Mouse (Mus musculus) limb, embryonic 14.5 days (tissue): ENCODE results near the gene Med23. TPM values are rescaled to one million over a fixed set of nuclear protein-coding genes. Genes with fewer than 3 reads are reported as not detected.

Experiments used
- ATAC-seq: fragments of 200-750 bp; cut with Nextera tagmentation; 2 replicates; pipeline ENCODE4 v1.8.0; 2017; ENCODE audit warnings: low read depth, moderate number of reproducible peaks, moderate TSS enrichment; ENCODE audit not compliant: low FRiP score
- DNase-seq: peaks from one replicate; pipeline ENCODE4 v3.0.0-alpha.2; 2015; ENCODE audit warnings: low spot score
- H3K27ac ChIP-seq: fragments of 300-500 bp; sonication (generic); replicated peaks from 2 replicates; pipeline ENCODE4 v1.5.1; 2014; ENCODE audit warnings: low read depth, mild to moderate bottlenecking, low read length, moderate library complexity, mixed read lengths
- H3K27me3 ChIP-seq: fragments of 300-500 bp; sonication (generic); 2 replicates; pipeline ENCODE4 v1.6.1; 2014; ENCODE audit warnings: low read length, mixed read lengths; ENCODE audit not compliant: control insufficient read depth, insufficient read depth
- H3K36me3 ChIP-seq: fragments of 300-500 bp; sonication (generic); 2 replicates; pipeline ENCODE4 v1.6.1; 2014; ENCODE audit warnings: mild to moderate bottlenecking, low read length, moderate library complexity, mixed read lengths; ENCODE audit not compliant: control insufficient read depth, insufficient read depth
- H3K4me1 ChIP-seq: fragments of 300-500 bp; sonication (generic); 2 replicates; pipeline ENCODE4 v1.6.1; 2014; ENCODE audit warnings: antibody characterized with exemption, low read length, mixed read lengths; ENCODE audit not compliant: control insufficient read depth, insufficient read depth
- H3K4me2 ChIP-seq: fragments of 300-500 bp; sonication (generic); replicated peaks from 2 replicates; pipeline ENCODE4 v1.6.1; 2014; ENCODE audit warnings: low read depth, mild to moderate bottlenecking, low read length, moderate library complexity; ENCODE audit not compliant: severe bottlenecking
- H3K4me3 ChIP-seq: fragments of 300-500 bp; sonication (generic); replicated peaks from 2 replicates; pipeline ENCODE4 v1.5.1; 2014; ENCODE audit warnings: low read length
- H3K9ac ChIP-seq: fragments of 300-500 bp; sonication (generic); 2 replicates; pipeline ENCODE4 v1.6.1; 2014; ENCODE audit warnings: mild to moderate bottlenecking, low read depth, low read length, moderate library complexity; ENCODE audit not compliant: severe bottlenecking
- H3K9me3 ChIP-seq: fragments of 300-500 bp; sonication (generic); 2 replicates; pipeline ENCODE4 v1.6.1; 2016; ENCODE audit warnings: low read length; ENCODE audit not compliant: control insufficient read depth
- POLR2A ChIP-seq: fragments of 200-500 bp; IDR thresholded peaks from 2 replicates; pipeline ENCODE4 v1.8.0; 2012; ENCODE audit warnings: inconsistent platforms, mild to moderate bottlenecking, moderate library complexity, borderline replicate concordance; ENCODE audit not compliant: insufficient read depth, insufficient read length; ENCODE audit errors: extremely low read depth
- WGBS: fragments of 180-500 bp; shearing (Covaris S2); extraction: QIAGEN DNeasy Blood & Tissue Kit; methylation state at CpG from one replicate; pipeline ENCODE4 v1.1.7; 2014; 5-methylcytosine and 5-hydroxymethylcytosine counted together
- polyA plus RNA-seq, 2 experiments: library from polyadenylated mRNA; depleted of rRNA in 1 of 2; stranded (reverse) in 1 of 2; unstranded in 1 of 2; fragments of >200 nt; fragmentation: Nextera tagmentation in 1 of 2; extraction: Ambion mirVana in 1 of 2; gene quantifications; 2 replicates each; pipeline versions ENCODE4 v1.2.1 to v1.2.3; 2012 to 2014

Med23 gene
- polyA plus RNA-seq, 2 experiments = 23.6 to 40.7 TPM

GRCm38 (mm10) chr10:24824621-24825020 is 45.2 kb upstream of the Med23 start:
- ATAC-seq (no peak), DNase-seq (no peak)
- no peak for TF ChIP-seq POLR2A
- Histone ChIP-seq H3K27ac (no peak overlapping the region), H3K9me3 (no peaks in the 10 kb centered on the region), H3K4me2 (no peak overlapping the region), H3K27me3 (no peaks in the 10 kb centered on the region), H3K9ac (no peak overlapping the region), H3K4me3 (no peak overlapping the region), H3K4me1 (peaks cover 12% of the 10 kb centered on the region; the same call in 1 of the 2 replicates), H3K36me3 (no peaks in the 10 kb centered on the region)
- 90% methylated on average over 8 of the region's 8 CpGs for WGBS

DNA sequence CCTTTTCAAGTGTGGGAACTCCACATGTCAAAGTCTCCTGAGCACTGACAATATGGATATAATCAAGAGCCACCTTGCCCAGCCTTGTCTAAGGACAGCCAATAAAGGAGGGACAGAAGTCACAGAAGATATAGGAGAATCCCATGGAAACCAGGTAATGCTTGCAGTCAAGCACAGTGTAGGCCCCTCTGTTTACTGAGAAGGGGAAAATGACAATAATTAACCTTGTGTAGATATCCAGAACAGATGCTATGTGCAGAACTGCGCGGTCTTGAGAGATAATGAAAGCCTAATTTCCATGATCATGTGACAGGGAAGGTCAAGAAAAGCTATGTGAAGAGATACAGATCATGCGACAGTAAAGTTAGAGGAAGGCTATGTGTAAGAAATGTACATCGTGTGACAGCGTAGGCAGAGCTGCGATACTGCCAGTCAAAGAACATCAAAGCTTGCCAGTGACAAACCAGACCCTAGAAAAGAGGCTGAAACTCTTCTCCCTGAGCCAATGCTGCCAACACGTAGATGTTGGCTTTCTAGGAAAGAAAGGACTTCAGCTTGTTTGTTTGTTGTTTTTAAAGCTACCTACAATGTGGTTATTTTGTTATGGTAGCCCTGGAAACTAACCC is 44.2 kb upstream of the Med23 start:
- H3K4me3 ChIP-seq = no peak overlapping the region
- H3K27me3 ChIP-seq = no peaks in the 10 kb centered on the region
- no peaks in the 10 kb centered on the region for H3K36me3 ChIP-seq
- H3K4me1 ChIP-seq = peaks cover 11% of the 10 kb centered on the region; the same call in 1 of the 2 replicates
- DNase-seq (no peak), ATAC-seq (no peak)
- no peaks in the 10 kb centered on the region for H3K9me3 ChIP-seq
- no peak overlapping the region for H3K4me2 ChIP-seq
- no peak for TF ChIP-seq POLR2A
- no peak overlapping the region for H3K27ac ChIP-seq
- WGBS = 91% methylated on average over 7 of the region's 7 CpGs
- no peak overlapping the region for H3K9ac ChIP-seq

GRCm38 (mm10) chr10:24826130-24826529 is 43.7 kb upstream of the Med23 start:
- no peak overlapping the region for H3K4me2 ChIP-seq
- H3K9ac ChIP-seq = no peak overlapping the region
- DNase-seq = no peak
- WGBS = 63% methylated on average over 6 of the region's 6 CpGs
- no peaks in the 10 kb centered on the region for H3K36me3 ChIP-seq
- no peak for ATAC-seq
- H3K4me3 ChIP-seq = no peak overlapping the region
- no peak for TF ChIP-seq POLR2A
- H3K27ac ChIP-seq = no peak overlapping the region
- H3K4me1 ChIP-seq = peaks cover 11% of the 10 kb centered on the region; the same call in 1 of the 2 replicates
- no peaks in the 10 kb centered on the region for H3K9me3 ChIP-seq
- no peaks in the 10 kb centered on the region for H3K27me3 ChIP-seq

- 84% methylated on average over 4 of the region's 4 CpGs for WGBS
- Histone ChIP-seq H3K27ac (no peak overlapping the region), H3K27me3 (no peaks in the 10 kb centered on the region), H3K4me1 (peaks cover 10% of the 10 kb centered on the region; the same call in 1 of the 2 replicates), H3K36me3 (no peaks in the 10 kb centered on the region), H3K9me3 (no peaks in the 10 kb centered on the region), H3K4me3 (no peak overlapping the region), H3K9ac (no peak overlapping the region), H3K4me2 (no peak overlapping the region)
- ATAC-seq (no peak), DNase-seq (no peak)
- no peak for TF ChIP-seq POLR2A
Measured at GRCm38 (mm10) chr10:24828136-24828535, 41.6 kb upstream of the Med23 start.

GRCm38 (mm10) chr10:24830448-24830847 is 39.3 kb upstream of the Med23 start:
- H3K4me2 ChIP-seq = no peak overlapping the region
- ATAC-seq (no peak), DNase-seq (no peak)
- no peaks in the 10 kb centered on the region for H3K27me3 ChIP-seq
- peaks cover 9% of the 10 kb centered on the region for H3K4me1 ChIP-seq
- H3K4me3 ChIP-seq = no peak overlapping the region
- no peaks in the 10 kb centered on the region for H3K36me3 ChIP-seq
- no peak overlapping the region for H3K27ac ChIP-seq
- no peak overlapping the region for H3K9ac ChIP-seq
- 90% methylated on average over 5 of the region's 5 CpGs for WGBS
- no peaks in the 10 kb centered on the region for H3K9me3 ChIP-seq
- no peak for TF ChIP-seq POLR2A
